In the genomic region with DNA sequence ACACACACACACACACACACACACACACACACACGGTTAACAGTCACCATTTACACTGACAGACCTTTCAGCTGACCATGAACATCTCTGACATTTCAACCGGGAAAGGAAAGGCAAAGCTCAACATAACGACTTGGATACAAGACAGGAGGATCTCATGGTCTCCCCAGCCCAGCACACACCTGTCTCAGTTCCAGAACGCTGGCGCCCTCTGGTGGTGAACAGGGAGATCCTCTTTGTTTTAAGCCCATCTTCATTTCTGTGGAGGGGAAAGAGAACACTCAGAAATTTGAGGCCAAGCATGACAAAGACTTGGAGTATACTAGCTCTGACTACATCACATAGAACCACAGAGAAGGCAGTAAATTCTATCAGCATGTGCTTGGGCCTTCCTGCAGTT, we compare ENCODE assay signal across 8 mouse cellular contexts.
DNase-seq lines count a peak whose midpoint lies in the region; ATAC-seq and TF ChIP-seq lines count a peak whose summit lies in the region.
"Had no signal": no experiment of that assay in that cellular context is flagged by ENCODE, and none has a peak within 500 bp of the region (broad histone marks: within the 10 kb centered on the region; RNA-seq: fewer than 3 reads in every experiment).

No protein-coding gene starts in this region.

- H3K4me3 ChIP-seq in forebrain, postnatal 0 days (ENCODE audit: low read depth, low read length) = no peak overlapping the region
- no peak overlapping the region for H3K4me3 ChIP-seq in hindbrain, embryonic 15.5 days
- H3K4me3 ChIP-seq in midbrain, embryonic 14.5 days (replicated peaks; ENCODE audit: low read depth, low read length) = no peak overlapping the region
- H3K4me3 ChIP-seq: megakaryocyte, embryonic 14.5 days had no signal

- DNase-seq in R1 (ENCODE audit: low read depth, low spot score) = peak; percentile 85
- DNase-seq in cerebellum, adult 11-12 months = peak; percentile 75
- DNase-seq in forebrain, postnatal 0 days = peak; percentile 90
- DNase-seq in left cerebral cortex, postnatal 14 days (ENCODE audit: low spot score in 2 of 2) = peak; percentile 57 to 90
- peak; percentile 93 for DNase-seq in midbrain, embryonic 14.5 days
- peak; percentile 60 for DNase-seq in spleen, adult 12 weeks (ENCODE audit: low spot score)

- no peaks in the 10 kb centered on the region for H3K27me3 ChIP-seq in forebrain, postnatal 0 days (ENCODE audit: insufficient read depth, low read length)
- H3K27me3 ChIP-seq in hindbrain, embryonic 15.5 days = no peaks in the 10 kb centered on the region
- no peaks in the 10 kb centered on the region for H3K27me3 ChIP-seq in midbrain, embryonic 14.5 days (ENCODE audit: control insufficient read depth, insufficient read depth, low read length)
- H3K27me3 ChIP-seq: megakaryocyte, embryonic 14.5 days had no signal

- peaks cover 8% of the 10 kb centered on the region; the same call in 1 of the 2 replicates for H3K4me1 ChIP-seq in forebrain, postnatal 0 days (ENCODE audit: insufficient read depth)
- H3K4me1 ChIP-seq in hindbrain, embryonic 15.5 days (replicated peaks) = peaks cover 10% of the 10 kb centered on the region
- H3K4me1 ChIP-seq in midbrain, embryonic 14.5 days (ENCODE audit: control insufficient read depth, insufficient read depth, low read length) = peaks cover 8% of the 10 kb centered on the region; the same call in 1 of the 2 replicates

- intact Hi-C loops in left cerebral cortex, postnatal 14 days (cut with DNase I) = loop anchor here (2.0 to 5.0 kb wide), 2 partner anchors 53 to 198 kb away; no protein-coding TSS in a partner anchor

- H3K36me3 ChIP-seq in forebrain, postnatal 0 days (ENCODE audit: insufficient read depth) = no peaks in the 10 kb centered on the region
- H3K36me3 ChIP-seq in hindbrain, embryonic 15.5 days = no peaks in the 10 kb centered on the region
- no peaks in the 10 kb centered on the region for H3K36me3 ChIP-seq in midbrain, embryonic 14.5 days (ENCODE audit: control insufficient read depth, insufficient read depth, low read length)

- ATAC-seq in forebrain, postnatal 0 days = peak; percentile 86
- ATAC-seq in hindbrain, embryonic 15.5 days (ENCODE audit: low FRiP score, low read depth) = peak; percentile 78; the same call in 1 of the 2 replicates
- ATAC-seq in midbrain, embryonic 14.5 days (ENCODE audit: low FRiP score, low TSS enrichment) = peak; percentile 73; the same call in 1 of the 2 replicates

- TF ChIP-seq CTCF in forebrain, postnatal 0 days (IDR thresholded peaks at IDR 0.05; ENCODE audit: low read depth) = peak; percentile 97

- H3K4me2 ChIP-seq in forebrain, postnatal 0 days (ENCODE audit: low read depth) = no peak overlapping the region
- no peak overlapping the region for H3K4me2 ChIP-seq in hindbrain, embryonic 15.5 days
- H3K4me2 ChIP-seq in midbrain, embryonic 14.5 days (ENCODE audit: low read length) = no peak overlapping the region

- H3K27ac ChIP-seq in forebrain, postnatal 0 days (ENCODE audit: low read depth, low read length) = no peak overlapping the region
- H3K27ac ChIP-seq in hindbrain, embryonic 15.5 days (replicated peaks) = no peak overlapping the region
- H3K27ac ChIP-seq in midbrain, embryonic 14.5 days (replicated peaks; ENCODE audit: low read depth, low read length) = no peak overlapping the region

- H3K9ac ChIP-seq in forebrain, postnatal 0 days = no peak overlapping the region
- H3K9ac ChIP-seq in hindbrain, embryonic 15.5 days = no peak overlapping the region
- no peak overlapping the region for H3K9ac ChIP-seq in midbrain, embryonic 14.5 days (replicated peaks; ENCODE audit: low read length)

- WGBS in forebrain, postnatal 0 days = 10% methylated on average over 5 of the region's 5 CpGs
- WGBS in hindbrain, embryonic 15.5 days = 9% methylated on average over 5 of the region's 5 CpGs
- WGBS in midbrain, embryonic 14.5 days = 5% methylated on average over 5 of the region's 5 CpGs

- H3K9me3 ChIP-seq in forebrain, postnatal 0 days (ENCODE audit: low read length) = no peaks in the 10 kb centered on the region
- no peaks in the 10 kb centered on the region for H3K9me3 ChIP-seq in hindbrain, embryonic 15.5 days
- H3K9me3 ChIP-seq in midbrain, embryonic 14.5 days (ENCODE audit: control insufficient read depth, low read length) = no peaks in the 10 kb centered on the region
- H3K9me3 ChIP-seq: megakaryocyte, embryonic 14.5 days had no signal
